Mouse (Mus musculus) hindbrain, embryonic 15.5 days (tissue): Measurements from ENCODE around the gene Prkd2. TPM values are rescaled to one million over a fixed set of nuclear protein-coding genes. Genes with fewer than 3 reads are reported as not detected.

Experiments
- ATAC-seq: fragments of 200-750 bp; cut with Nextera tagmentation; 2 replicates; pipeline ENCODE4 v1.8.0; 2017; ENCODE audit warnings: low read depth, moderate number of reproducible peaks, moderate TSS enrichment; ENCODE audit not compliant: low FRiP score
- H3K27ac ChIP-seq: fragments of 300-500 bp; sonication (generic); replicated peaks from 2 replicates; pipeline ENCODE4 v1.5.1; 2015; ENCODE audit warnings: mild to moderate bottlenecking, inconsistent platforms
- H3K27me3 ChIP-seq: fragments of 300-500 bp; sonication (generic); 2 replicates; pipeline ENCODE4 v1.6.1; 2015; ENCODE audit warnings: control low read depth, inconsistent platforms
- H3K36me3 ChIP-seq: fragments of 300-500 bp; sonication (generic); 2 replicates; pipeline ENCODE4 v1.6.1; 2015; ENCODE audit warnings: control low read depth, inconsistent platforms
- H3K4me1 ChIP-seq: fragments of 300-500 bp; sonication (generic); replicated peaks from 2 replicates; pipeline ENCODE4 v1.6.1; 2015; ENCODE audit warnings: control low read depth, inconsistent platforms
- H3K4me2 ChIP-seq: fragments of 300-500 bp; sonication (generic); 2 replicates; pipeline ENCODE4 v1.6.1; 2015; ENCODE audit warnings: moderate library complexity, mild to moderate bottlenecking, inconsistent platforms
- H3K4me3 ChIP-seq: fragments of 300-500 bp; sonication (generic); 2 replicates; pipeline ENCODE4 v1.5.1; 2015; ENCODE audit warnings: mild to moderate bottlenecking, inconsistent platforms
- H3K9ac ChIP-seq: fragments of 300-500 bp; sonication (generic); 2 replicates; pipeline ENCODE4 v1.6.1; 2015; ENCODE audit warnings: inconsistent platforms
- H3K9me3 ChIP-seq: fragments of 300-500 bp; sonication (generic); 2 replicates; pipeline ENCODE4 v1.6.1; 2016; ENCODE audit warnings: control low read depth, inconsistent platforms
- WGBS: fragments of 180-500 bp; shearing (Covaris S2); methylation state at CpG from one replicate; pipeline ENCODE4 v1.1.7; 2015; 5-methylcytosine and 5-hydroxymethylcytosine counted together
- polyA plus RNA-seq: library from polyadenylated mRNA; unstranded; fragments of >200 nt; fragmentation: Nextera tagmentation; extraction: Ambion mirVana; gene quantifications from 2 replicates; pipeline ENCODE4 v1.2.1, GENCODE M21; 2015

Gene Prkd2
- polyA plus RNA-seq, 1 experiment from 2014 or later, result 6.7 TPM

DNA sequence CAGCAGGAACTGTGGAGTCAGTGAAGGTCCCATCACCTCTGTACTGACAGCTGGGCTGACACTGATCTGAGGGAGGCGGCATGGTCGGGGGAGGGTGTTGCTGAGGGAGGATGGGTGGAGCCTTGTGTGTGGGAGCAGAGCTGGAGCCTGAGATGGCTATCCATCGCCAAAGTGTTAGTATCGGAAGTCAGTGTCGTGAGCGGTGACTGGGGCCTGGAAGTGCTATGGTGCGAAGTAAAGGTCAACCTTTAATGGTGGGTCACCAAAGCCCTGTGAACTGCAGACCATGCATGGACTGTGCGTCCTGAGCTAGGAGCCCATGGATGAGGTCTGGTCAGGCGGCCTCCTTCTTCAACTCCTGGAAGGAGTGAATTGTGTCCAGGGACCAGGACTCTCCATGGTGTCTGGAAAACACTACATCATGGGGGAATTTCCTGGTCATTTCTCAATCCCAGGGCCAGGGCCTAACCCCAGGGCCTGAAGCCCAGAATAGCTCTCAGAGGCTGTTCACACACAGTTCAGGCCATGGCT lies 62.9 kb downstream of the Prkd2 start:
- H3K36me3 ChIP-seq, result no peaks in the 10 kb centered on the region
- H3K4me3 ChIP-seq, result no peak overlapping the region
- H3K4me2 ChIP-seq, result no peak overlapping the region
- H3K27ac ChIP-seq, result no peak overlapping the region
- H3K9me3 ChIP-seq, result no peaks in the 10 kb centered on the region
- H3K9ac ChIP-seq, result no peak overlapping the region
- H3K4me1 ChIP-seq, result peaks cover 5% of the 10 kb centered on the region; the same call in 1 of the 2 replicates
- 52% methylated on average over 9 of the region's 9 CpGs for WGBS
- H3K27me3 ChIP-seq, result no peaks in the 10 kb centered on the region
- no peak for ATAC-seq

DNA sequence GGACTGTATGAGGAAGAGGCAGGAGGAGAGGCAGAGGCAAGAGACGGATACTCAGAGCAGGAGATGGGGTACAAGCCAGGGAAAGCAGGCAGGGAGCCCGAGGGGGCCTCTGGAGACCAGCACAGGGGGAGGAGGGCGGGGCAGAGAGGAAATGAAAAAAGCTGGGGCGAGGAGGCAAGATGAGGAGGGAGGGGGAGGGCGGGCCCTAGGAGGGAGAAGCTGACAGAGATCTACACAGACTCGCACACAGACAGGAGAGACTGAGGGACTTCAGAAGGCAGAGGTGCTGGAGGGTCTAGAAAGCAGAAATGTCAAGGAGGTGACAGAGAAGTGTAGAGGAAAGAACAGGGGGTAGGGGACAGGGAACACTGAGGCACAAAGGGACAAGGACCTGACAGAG lies 63.6 kb downstream of the Prkd2 start, which contains the start of gene Ptgir:
Gene Ptgir (plus strand): TSS at position 210 of the 400 bp plus-strand sequence.
- WGBS, result 11% methylated on average over 6 of the region's 6 CpGs
- no peak within 1 kb of the TSS for H3K9ac ChIP-seq

GRCm38 (mm10) chr7:16906889-16907559 lies 64.3 kb downstream of the Prkd2 start:
- no peak overlapping the region for H3K4me3 ChIP-seq
- ATAC-seq, result no peak
- H3K9ac ChIP-seq, result no peak overlapping the region
- no peaks in the 10 kb centered on the region for H3K9me3 ChIP-seq
- H3K4me2 ChIP-seq, result no peak overlapping the region
- H3K27me3 ChIP-seq, result no peaks in the 10 kb centered on the region
- H3K36me3 ChIP-seq, result no peaks in the 10 kb centered on the region
- WGBS, result 93% methylated on average over 41 of the region's 41 CpGs
- H3K4me1 ChIP-seq, result peaks cover 5% of the 10 kb centered on the region; the same call in 1 of the 2 replicates
- H3K27ac ChIP-seq, result no peak overlapping the region

More for the DNA sequence above, 63.6 kb downstream of the Prkd2 start, which contains the start of gene Ptgir:
- Histone ChIP-seq H3K4me2 (no peak within 1 kb of the TSS), H3K27ac (no peak within 1 kb of the TSS), H3K27me3 (no peaks in the 10 kb centered on the region), H3K9me3 (no peaks in the 10 kb centered on the region), H3K36me3 (no peaks in the 10 kb centered on the region), H3K4me3 (no peak within 1 kb of the TSS), H3K4me1 (peaks cover 5% of the 10 kb centered on the region; the same call in 1 of the 2 replicates)
- no peak for ATAC-seq

GRCm38 (mm10) chr7:16907842-16908241 lies 65.1 kb downstream of the Prkd2 start:
- H3K4me2 ChIP-seq, result no peak overlapping the region
- no peak overlapping the region for H3K4me3 ChIP-seq
- no peaks in the 10 kb centered on the region for H3K36me3 ChIP-seq
- H3K9me3 ChIP-seq, result no peaks in the 10 kb centered on the region
- no peak overlapping the region for H3K27ac ChIP-seq
- 74% methylated on average over 7 of the region's 7 CpGs for WGBS
- no peaks in the 10 kb centered on the region for H3K27me3 ChIP-seq
- H3K4me1 ChIP-seq, result peaks cover 5% of the 10 kb centered on the region; the same call in 1 of the 2 replicates
- ATAC-seq, result no peak
- no peak overlapping the region for H3K9ac ChIP-seq

GRCm38 (mm10) chr7:16908367-16908766 lies 65.7 kb downstream of the Prkd2 start:
- Histone ChIP-seq H3K27ac (no peak overlapping the region), H3K4me1 (peaks cover 5% of the 10 kb centered on the region; the same call in 1 of the 2 replicates), H3K4me3 (no peak overlapping the region), H3K4me2 (no peak overlapping the region), H3K9me3 (no peaks in the 10 kb centered on the region), H3K36me3 (no peaks in the 10 kb centered on the region), H3K27me3 (no peaks in the 10 kb centered on the region), H3K9ac (no peak overlapping the region)
- no peak for ATAC-seq
- WGBS, result 51% methylated on average over 11 of the region's 11 CpGs

DNA sequence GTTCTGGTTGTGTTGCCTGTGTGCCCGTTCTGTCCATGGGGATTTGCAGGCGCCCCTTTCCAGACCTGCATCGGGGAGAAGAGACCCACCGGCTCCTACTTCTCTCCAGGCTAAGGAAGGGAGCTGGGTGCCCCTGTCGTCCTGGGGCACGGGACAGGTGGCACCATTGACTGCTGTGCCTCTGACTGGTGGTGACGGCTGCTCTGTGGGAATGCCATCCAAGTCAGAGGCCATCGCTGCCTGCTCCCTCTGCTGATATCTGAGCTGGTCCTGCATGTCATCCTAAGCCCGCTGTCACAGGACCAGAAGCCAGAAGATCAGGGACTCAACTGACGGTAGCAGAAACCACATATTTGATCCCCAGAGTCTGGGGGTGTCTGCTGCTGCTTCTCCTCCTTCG lies 66.2 kb downstream of the Prkd2 start:
- Histone ChIP-seq H3K4me1 (peaks cover 5% of the 10 kb centered on the region; the same call in 1 of the 2 replicates), H3K9me3 (no peaks in the 10 kb centered on the region), H3K27me3 (no peaks in the 10 kb centered on the region), H3K36me3 (no peaks in the 10 kb centered on the region), H3K4me2 (no peak overlapping the region), H3K27ac (no peak overlapping the region), H3K4me3 (no peak overlapping the region), H3K9ac (no peak overlapping the region)
- 72% methylated on average over 11 of the region's 11 CpGs for WGBS
- ATAC-seq, result no peak

DNA sequence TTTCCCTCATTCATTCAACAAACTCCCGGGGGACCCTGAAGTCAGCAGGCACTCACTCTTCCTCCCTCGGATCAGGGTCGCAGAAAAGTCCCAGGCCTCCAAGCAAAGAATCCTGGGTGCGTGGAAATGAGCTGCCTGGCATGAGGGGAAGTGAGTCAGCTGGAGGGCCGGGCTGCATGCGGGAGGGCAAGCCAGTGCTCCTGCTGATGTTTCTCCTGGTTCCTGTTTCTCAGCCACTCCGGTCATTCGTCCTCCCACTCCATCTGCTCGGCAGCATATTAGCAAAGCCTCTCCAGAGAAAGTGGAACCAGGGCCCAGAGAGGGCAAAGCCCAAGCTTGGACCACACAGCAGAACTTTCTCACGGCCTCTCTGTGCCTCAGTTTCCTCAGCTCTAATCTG lies 67.2 kb downstream of the Prkd2 start:
- no peak overlapping the region for H3K9ac ChIP-seq
- H3K4me2 ChIP-seq, result no peak overlapping the region
- no peaks in the 10 kb centered on the region for H3K27me3 ChIP-seq
- H3K27ac ChIP-seq, result no peak overlapping the region
- peaks cover 8% of the 10 kb centered on the region for H3K36me3 ChIP-seq
- no peak for ATAC-seq
- WGBS, result 51% methylated on average over 10 of the region's 10 CpGs
- no peak overlapping the region for H3K4me3 ChIP-seq
- no peaks in the 10 kb centered on the region for H3K9me3 ChIP-seq
- peaks cover 5% of the 10 kb centered on the region; the same call in 1 of the 2 replicates for H3K4me1 ChIP-seq

GRCm38 (mm10) chr7:16911904-16912303 lies 69.2 kb downstream of the Prkd2 start:
- H3K4me3 ChIP-seq, result no peak overlapping the region
- H3K9ac ChIP-seq, result no peak overlapping the region
- no peak for ATAC-seq
- H3K36me3 ChIP-seq, result peaks cover 26% of the 10 kb centered on the region
- H3K27ac ChIP-seq, result no peak overlapping the region
- 90% methylated on average over 3 of the region's 3 CpGs for WGBS
- no peaks in the 10 kb centered on the region for H3K4me1 ChIP-seq
- H3K4me2 ChIP-seq, result no peak overlapping the region
- H3K27me3 ChIP-seq, result no peaks in the 10 kb centered on the region
- H3K9me3 ChIP-seq, result no peaks in the 10 kb centered on the region

DNA sequence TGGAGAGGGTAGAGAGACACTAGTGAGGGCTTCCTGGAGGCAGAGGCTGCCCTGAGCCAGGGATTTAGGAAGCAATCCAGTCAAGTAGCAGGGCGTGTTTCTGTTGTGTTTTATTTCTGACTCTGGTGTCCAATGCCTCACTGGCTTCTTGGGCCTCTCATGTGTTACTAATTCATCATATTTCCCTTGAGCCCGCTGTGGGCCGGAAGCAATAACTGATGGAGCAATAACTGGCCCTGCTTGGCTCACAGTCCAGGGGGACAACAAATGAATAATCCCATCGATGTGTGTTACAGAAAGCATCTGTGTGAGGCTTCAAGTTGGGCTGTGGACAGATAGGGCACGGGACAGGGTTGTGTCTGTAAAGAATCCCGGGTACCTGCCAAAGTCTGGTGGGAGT lies 69.7 kb downstream of the Prkd2 start:
- no peak overlapping the region for H3K4me2 ChIP-seq

GRCm38 (mm10) chr7:16913806-16914452 lies 71.2 kb downstream of the Prkd2 start:
- H3K4me3 ChIP-seq, result no peak overlapping the region
- no peaks in the 10 kb centered on the region for H3K27me3 ChIP-seq
- no peak overlapping the region for H3K4me2 ChIP-seq
- H3K27ac ChIP-seq, result 0 out of 2 replicates have a peak overlapping the region, but pooled peaks have one; percentile 19
- peaks cover 19% of the 10 kb centered on the region for H3K4me1 ChIP-seq
- whole genome bisulfite sequencing, result 33% methylated on average over 10 of the region's 10 CpGs
- H3K9ac ChIP-seq, result no peak overlapping the region
- no peaks in the 10 kb centered on the region for H3K9me3 ChIP-seq
- ATAC-seq, result peak; percentile 52
- H3K36me3 ChIP-seq, result peaks cover 47% of the 10 kb centered on the region

More for the DNA sequence above, 69.7 kb downstream of the Prkd2 start:
- WGBS, result 51% methylated on average over 6 of the region's 6 CpGs
- H3K27me3 ChIP-seq, result no peaks in the 10 kb centered on the region
- H3K4me1 ChIP-seq, result 0 out of 2 replicates have a peak, but pooled peaks cover 4% of the 10 kb centered on the region
- H3K36me3 ChIP-seq, result peaks cover 31% of the 10 kb centered on the region
- no peaks in the 10 kb centered on the region for H3K9me3 ChIP-seq
- ATAC-seq, result no peak
- no peak overlapping the region for H3K4me3 ChIP-seq
- no peak overlapping the region for H3K27ac ChIP-seq
- H3K9ac ChIP-seq, result no peak overlapping the region

GRCm38 (mm10) chr7:16914453-16915343 lies 72.0 kb downstream of the Prkd2 start:
- no peak for ATAC-seq
- H3K27me3 ChIP-seq, result no peaks in the 10 kb centered on the region
- 0 out of 2 replicates have a peak overlapping the region, but pooled peaks have one; percentile 6 for H3K27ac ChIP-seq
- H3K9ac ChIP-seq, result no peak overlapping the region
- H3K4me1 ChIP-seq, result peaks cover 27% of the 10 kb centered on the region
- WGBS, result 84% methylated on average over 18 of the region's 18 CpGs
- no peak overlapping the region for H3K4me3 ChIP-seq
- H3K4me2 ChIP-seq, result no peak overlapping the region
- peaks cover 48% of the 10 kb centered on the region for H3K36me3 ChIP-seq
- H3K9me3 ChIP-seq, result no peaks in the 10 kb centered on the region
